Mouse (Mus musculus) embryonic stem cell, embryonic (primary cell): ENCODE measurements at regions not wholly inside any gene's neighbourhood (a gene's known extent, or its start where the extent isn't known, plus 50 kb on each side); places are given as distances from the start of the nearest gene placed in this dataset.

ENCODE experiments used
- CTCF ChIA-PET, 4 experiments: fragments of 300-600 bp in 2 of 4; fragments of 350-600 bp in 2 of 4; sonication (Branson Sonifier 250); formaldehyde crosslinking; loops; one replicate each; lab custom pipeline; 2022; ENCODE audit warnings: inconsistent platforms in 2 of 4; lab: Charles Lee
- POLR2A ChIA-PET, 4 experiments: fragments of 300-600 bp in 2 of 4; fragments of 350-600 bp in 2 of 4; sonication (Branson Sonifier 250); formaldehyde crosslinking; loops; one replicate each; lab custom pipeline; 2022; ENCODE audit warnings: antibody characterized with exemption in 4 of 4, inconsistent platforms in 1 of 4; lab: Charles Lee

- POLR2A ChIA-PET, result no interaction called here
- CTCF ChIA-PET, result no interaction called here
Measured at GRCm38 (mm10) chr14:102925769-102926443, 56.5 kb downstream of the Kctd12 start.

DNA sequence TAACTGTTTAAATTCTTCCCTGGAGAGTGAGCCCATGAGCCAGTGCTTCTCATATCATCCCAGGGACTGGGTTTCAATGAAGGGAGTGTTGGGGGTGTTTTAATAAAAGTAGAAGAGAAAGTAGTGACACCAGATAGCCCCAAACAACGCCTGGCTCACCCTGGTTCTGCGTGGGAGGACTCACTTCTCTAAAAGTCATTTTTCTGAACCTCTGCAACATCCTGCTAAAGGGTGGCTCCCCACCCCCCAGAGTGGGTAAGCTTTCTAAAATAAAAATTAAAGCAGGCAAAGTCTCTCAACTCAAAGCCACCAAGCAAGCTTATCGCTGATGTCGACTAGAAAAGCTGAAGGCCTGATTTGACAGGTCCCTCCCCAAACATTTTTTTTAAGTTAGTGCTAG, 57.8 kb downstream of the Kctd12 start:
- POLR2A ChIA-PET, result no interaction called here

DNA sequence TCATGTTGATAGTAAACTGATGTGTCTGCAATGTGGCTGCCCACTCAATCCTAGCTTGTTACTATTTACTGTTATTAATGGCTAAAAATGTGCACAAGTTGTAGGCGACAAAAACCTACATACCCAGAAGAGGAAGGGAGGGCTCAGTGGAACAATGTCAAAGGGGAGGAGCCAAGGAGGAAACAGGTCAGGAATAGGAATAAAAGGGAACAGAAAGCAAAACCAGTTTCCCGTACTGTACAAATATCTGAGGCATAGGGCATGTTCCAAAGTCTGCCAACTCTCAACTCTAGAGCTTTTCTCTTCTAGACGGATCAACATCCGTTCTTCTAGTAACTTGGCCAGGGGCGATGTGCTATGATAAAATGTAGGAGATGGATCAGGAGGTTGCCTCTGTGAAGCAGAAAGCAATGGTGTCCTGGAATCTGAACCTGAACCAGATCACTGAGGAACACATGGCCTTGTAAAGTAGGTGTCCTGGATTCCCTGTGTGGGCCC, 59.9 kb downstream of the Kctd12 start:
- CTCF ChIA-PET, result interaction anchor here in 1 of 4 experiments (0.6 kb wide), 1 partner anchor 798 kb away, joined by 3 read pairs; no protein-coding TSS in a partner anchor
- POLR2A ChIA-PET, result no interaction called here

More for the DNA sequence above, 57.8 kb downstream of the Kctd12 start:
- CTCF ChIA-PET, result interaction anchor here in 1 of 4 experiments (0.5 kb wide), 1 partner anchor 8 kb away, joined by 4 read pairs; no protein-coding TSS in a partner anchor

GRCm38 (mm10) chr14:102920415-102920814, 62.0 kb downstream of the Kctd12 start:
- ChIA-PET CTCF (no interaction called here), POLR2A (no interaction called here)

DNA sequence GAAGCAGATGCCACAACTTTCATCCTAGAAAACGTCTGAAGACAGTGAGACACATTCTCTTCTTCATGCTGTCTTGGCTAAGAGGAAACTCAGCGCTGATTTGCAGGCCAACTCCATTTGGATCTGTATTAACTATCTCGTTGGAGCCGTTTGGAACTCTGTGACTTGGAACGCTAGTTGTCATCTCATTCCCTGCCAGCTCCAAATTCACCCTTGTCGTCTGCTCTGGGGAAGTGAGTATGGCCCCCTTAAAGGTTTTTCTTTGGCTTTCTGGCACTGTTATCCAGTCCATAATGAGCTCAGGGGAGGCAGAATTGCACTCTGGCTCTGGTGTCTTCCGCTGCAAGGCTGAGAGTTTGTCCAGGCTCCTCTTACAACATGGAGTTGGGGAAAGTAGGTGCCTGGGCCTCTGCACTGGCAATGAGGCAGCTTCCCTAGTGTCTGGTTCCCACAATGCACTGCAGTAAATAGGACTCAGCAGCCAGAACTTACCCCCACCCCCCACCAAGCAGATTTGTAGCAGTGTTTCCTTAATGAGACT, 63.1 kb downstream of the Kctd12 start:
- ChIA-PET CTCF (no interaction called here), POLR2A (no interaction called here)

- POLR2A ChIA-PET, result no interaction called here
- CTCF ChIA-PET, result no interaction called here
Measured at GRCm38 (mm10) chr14:102917929-102918328, 64.5 kb downstream of the Kctd12 start.

DNA sequence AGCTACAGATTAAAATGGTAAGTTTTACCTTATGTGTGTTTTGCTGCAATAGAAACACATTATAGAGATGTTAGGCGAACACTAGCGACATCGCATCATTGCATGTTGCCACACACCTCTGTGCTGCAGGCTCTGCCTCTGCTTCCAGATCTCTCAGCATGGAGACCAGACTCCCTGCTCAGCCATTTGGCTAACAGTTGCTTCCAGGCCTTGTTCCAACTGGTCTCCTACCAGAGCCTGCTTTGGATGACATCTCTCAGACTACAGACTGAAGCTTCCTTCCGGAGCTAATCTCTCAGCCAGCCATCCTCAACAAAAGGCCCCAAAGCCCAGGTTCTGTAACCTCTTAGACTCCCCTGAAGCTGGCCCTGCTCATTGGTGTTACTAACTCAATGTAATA, 66.5 kb downstream of the Kctd12 start:
- CTCF ChIA-PET, result no interaction called here
- POLR2A ChIA-PET, result no interaction called here

DNA sequence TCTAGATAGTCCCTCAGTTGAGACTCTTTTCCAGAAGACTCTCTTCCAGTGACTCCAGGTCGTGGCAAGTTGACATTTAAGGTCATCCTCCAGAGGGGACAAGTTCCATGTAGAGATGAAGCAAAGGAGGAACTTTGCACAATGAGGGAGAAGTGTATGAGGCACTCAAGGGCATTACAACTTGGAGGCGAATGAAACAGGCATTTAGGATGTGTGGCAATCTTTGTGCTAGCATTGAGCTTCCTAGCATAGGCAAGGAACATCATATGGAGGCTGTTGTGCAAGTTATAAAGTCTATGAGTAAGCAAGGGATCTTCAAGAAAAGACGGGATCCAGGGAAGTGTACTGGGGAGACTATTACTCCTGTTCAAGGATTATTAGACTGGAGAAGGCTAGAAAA, 70.9 kb downstream of the Kctd12 start:
- POLR2A ChIA-PET, result no interaction called here

DNA sequence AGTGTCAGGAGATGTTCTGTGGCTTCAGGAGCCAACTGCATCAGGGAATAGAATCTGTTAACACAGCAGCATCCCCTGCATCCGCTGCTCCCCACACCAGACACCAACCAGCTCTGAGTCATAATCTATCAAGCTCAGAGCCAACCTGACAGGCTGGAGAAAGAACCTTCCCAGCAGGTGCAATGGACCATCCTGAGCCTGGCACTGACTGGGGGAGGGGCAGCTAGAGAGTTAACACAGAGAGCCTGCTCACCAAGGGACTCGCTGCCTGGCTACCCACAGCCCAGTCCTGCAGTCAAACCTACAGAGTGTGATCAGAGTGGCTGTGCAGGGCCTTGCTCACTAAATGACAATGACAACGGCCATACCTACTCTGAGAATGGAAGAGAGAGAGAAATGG, 73.4 kb downstream of the Kctd12 start:
- ChIA-PET POLR2A (no interaction called here), CTCF (interaction anchor here in 1 of 4 experiments (1.3 kb wide), 1 partner anchor 103 kb away, joined by 3 read pairs; no protein-coding TSS in a partner anchor)

More for the DNA sequence above, 70.9 kb downstream of the Kctd12 start:
- CTCF ChIA-PET, result no interaction called here

- CTCF ChIA-PET, result no interaction called here
- POLR2A ChIA-PET, result no interaction called here
Measured at GRCm38 (mm10) chr14:102907411-102908103, 74.9 kb downstream of the Kctd12 start.

- CTCF ChIA-PET, result no interaction called here
- POLR2A ChIA-PET, result no interaction called here
Measured at GRCm38 (mm10) chr14:102906826-102907225, 75.6 kb downstream of the Kctd12 start.

- ChIA-PET POLR2A (no interaction called here), CTCF (no interaction called here)
Measured at GRCm38 (mm10) chr14:102906286-102906685, 76.2 kb downstream of the Kctd12 start.

GRCm38 (mm10) chr14:102902906-102903305, 79.5 kb downstream of the Kctd12 start:
- ChIA-PET POLR2A (no interaction called here), CTCF (interaction anchor here in 3 of 4 experiments (0.6 to 0.7 kb wide), 3 partner anchors 148 to 1972 kb away, joined by 3 to 4 read pairs (median 4); no protein-coding TSS in a partner anchor)

DNA sequence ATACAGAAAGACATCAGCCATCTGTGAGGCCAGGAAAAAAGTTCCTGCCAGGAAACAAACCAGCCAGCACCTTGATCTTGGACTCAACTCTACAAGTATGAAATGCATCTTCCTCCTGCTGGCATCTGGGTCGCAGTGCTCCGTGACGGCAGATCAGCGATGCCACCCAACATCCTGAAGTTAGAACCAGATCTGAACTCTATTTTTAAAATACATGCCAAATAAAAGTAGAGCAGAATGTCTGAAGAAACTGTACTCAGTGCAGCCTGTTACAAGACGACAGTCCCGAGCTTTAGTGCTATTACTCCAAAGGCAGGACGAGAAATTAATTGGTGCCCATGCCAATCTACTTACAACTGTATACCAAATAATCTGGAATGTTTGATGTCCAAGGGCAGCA, 80.2 kb downstream of the Kctd12 start:
- CTCF ChIA-PET, result interaction anchor here in 2 of 4 experiments (0.6 to 0.7 kb wide), 2 partner anchors 149 to 958 kb away, joined by 3 to 4 read pairs; no protein-coding TSS in a partner anchor
- POLR2A ChIA-PET, result no interaction called here

- POLR2A ChIA-PET, result interaction anchor here in 1 of 4 experiments (0.7 kb wide), 1 partner anchor 79 kb away, joined by 3 read pairs; no protein-coding TSS in a partner anchor
- CTCF ChIA-PET, result no interaction called here
Measured at GRCm38 (mm10) chr14:102898445-102898844, 84.0 kb downstream of the Kctd12 start.

DNA sequence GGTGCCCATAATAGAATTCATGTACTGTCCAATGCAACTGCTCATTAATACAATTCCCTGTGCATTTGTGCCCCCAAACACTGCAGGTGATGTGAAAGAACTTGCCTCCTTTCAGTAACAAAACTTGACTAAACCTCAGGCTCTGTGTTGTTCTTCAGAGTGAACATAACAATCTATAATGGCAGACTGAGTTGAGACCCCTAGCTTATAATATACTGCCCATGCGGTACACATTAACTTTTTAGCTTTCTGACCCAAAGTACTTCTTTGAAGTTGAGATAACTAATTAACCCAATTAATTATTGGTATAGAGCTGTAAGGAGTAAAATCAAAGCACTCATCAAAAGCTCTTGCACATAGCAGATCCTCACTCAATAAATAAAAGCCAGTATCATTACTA, 85.4 kb downstream of the Kctd12 start:
- CTCF ChIA-PET, result no interaction called here
- POLR2A ChIA-PET, result no interaction called here

DNA sequence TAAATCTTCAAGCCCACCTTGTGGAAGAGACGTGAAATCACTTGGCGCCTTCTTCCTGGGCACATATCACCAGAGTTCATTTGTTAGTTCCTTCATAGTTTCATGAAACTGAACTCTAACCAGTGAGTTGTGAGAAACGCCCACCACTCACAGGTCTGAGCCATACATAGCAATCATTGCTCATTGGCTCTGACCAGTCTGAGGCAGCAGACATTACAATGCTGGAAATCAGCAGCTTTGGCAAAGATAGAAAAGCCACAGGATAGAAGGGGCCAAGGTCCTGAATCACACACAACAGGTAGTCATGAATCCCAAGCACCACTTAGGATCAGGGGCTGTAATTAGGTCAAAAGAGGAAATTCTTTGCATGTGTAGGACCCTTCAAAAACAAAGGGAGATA, 85.9 kb downstream of the Kctd12 start:
- CTCF ChIA-PET, result no interaction called here

GRCm38 (mm10) chr14:102893241-102893640, 89.2 kb downstream of the Kctd12 start:
- CTCF ChIA-PET, result no interaction called here

More for the DNA sequence above, 85.9 kb downstream of the Kctd12 start:
- POLR2A ChIA-PET, result interaction anchor here in 2 of 4 experiments (0.6 kb wide), 2 partner anchors 86 to 829 kb away, joined by 3 to 6 read pairs; partner anchors contain the start of gene Kctd12 (in 1 of the 2)

GRCm38 (mm10) chr14:102891552-102891951, 90.9 kb downstream of the Kctd12 start:
- POLR2A ChIA-PET, result interaction anchor here in 2 of 4 experiments (0.5 to 1.2 kb wide), 2 partner anchors 49 to 91 kb away, joined by 5 read pairs; partner anchors contain the start of gene Kctd12 (in 1 of the 2)
- CTCF ChIA-PET, result no interaction called here

More at GRCm38 (mm10) chr14:102893241-102893640, 89.2 kb downstream of the Kctd12 start:
- POLR2A ChIA-PET, result no interaction called here

DNA sequence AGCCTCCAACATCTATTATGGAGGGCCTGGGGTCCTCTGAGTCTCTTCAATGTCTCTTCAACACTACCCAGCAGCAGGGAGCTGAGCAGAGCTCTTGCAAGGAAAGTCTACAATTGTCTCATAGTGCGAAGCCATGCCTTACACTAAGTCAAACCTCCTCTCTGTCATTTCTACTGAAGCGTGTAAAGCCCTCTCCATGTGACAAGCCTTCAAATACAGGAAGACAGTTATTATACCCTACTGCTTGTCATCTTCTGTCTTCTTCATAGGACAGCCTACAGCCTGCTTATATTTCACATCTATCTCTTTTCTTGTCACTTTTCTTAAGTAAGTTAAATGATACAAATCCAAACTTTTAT, 97.2 kb downstream of the Kctd12 start:
- ChIA-PET CTCF (no interaction called here), POLR2A (no interaction called here)
